Mouse (Mus musculus) ES-Bruce4 (cell line): ENCODE results near the gene Ppm1l.

Experiments used
- CTCF ChIP-seq: IDR thresholded peaks from one replicate; pipeline ENCODE4 v1.8.1; 2011; ENCODE audit warnings: low read depth, low read length
- EP300 ChIP-seq: IDR thresholded peaks from 2 replicates; pipeline ENCODE4 v1.6.1; 2011; ENCODE audit warnings: low read depth, low read length; ENCODE audit not compliant: insufficient read depth
- POLR2A ChIP-seq: IDR thresholded peaks from one replicate; pipeline ENCODE4 v1.8.1; 2011; ENCODE audit warnings: low read length; ENCODE audit not compliant: insufficient read depth

DNA sequence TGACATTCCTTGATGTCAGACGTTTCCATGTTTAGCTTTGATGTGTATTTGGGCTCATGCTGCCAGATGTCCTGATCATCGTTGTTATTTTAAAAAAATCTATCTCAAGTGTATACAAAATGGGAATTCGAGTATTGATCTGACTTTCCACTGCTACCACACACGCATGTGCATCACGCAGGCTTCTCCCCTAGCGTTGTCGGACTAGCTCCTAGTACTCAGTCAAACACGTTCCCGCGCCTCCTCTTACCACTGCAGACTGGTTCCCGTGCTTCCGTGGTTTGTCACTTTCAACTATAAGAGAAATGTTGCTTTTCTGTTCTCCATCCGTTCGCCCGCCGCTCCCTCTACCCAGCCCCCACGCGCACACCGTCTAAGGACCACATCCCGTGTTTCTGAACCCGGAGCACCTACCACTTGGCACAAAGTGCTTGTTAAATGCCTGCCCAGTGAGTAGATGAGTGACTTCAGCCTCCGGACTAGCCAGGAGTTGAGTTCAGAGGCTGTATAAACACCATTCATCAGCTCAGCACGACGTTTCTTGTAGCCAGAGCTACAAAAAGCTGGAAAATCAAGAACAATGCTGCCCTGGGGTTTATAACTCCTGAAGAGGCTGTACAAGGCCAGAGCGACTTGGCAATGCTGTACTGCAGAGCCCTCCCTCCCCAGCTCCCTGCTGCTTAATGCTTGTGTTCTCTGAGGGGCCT is 219.4 kb downstream of the Ppm1l start:
- TF ChIP-seq EP300 (no peak), POLR2A (no peak), CTCF (no peak)
